Mouse (Mus musculus) cortical plate, adult 2 months (tissue): ENCODE results near the gene Ptbp3. TPM values are rescaled to one million over a fixed set of nuclear protein-coding genes. Genes with fewer than 3 reads are reported as not detected.

ENCODE experiments used
- H3K27ac ChIP-seq: fragments of 200-500 bp; 2 replicates; pipeline ENCODE4 v1.5.1; 2012; ENCODE audit warnings: low read length, control low read depth, inconsistent platforms; ENCODE audit not compliant: insufficient read depth
- H3K4me1 ChIP-seq: fragments of 200-500 bp; 2 replicates; pipeline ENCODE4 v1.6.1; 2011; ENCODE audit warnings: low read length; ENCODE audit not compliant: control insufficient read depth, insufficient read depth
- H3K4me3 ChIP-seq: fragments of 200-500 bp; 2 replicates; pipeline ENCODE4 v1.5.1; 2011; ENCODE audit warnings: mild to moderate bottlenecking, low read length, control low read depth; ENCODE audit not compliant: insufficient read depth
- CTCF ChIP-seq: fragments of 200-500 bp; IDR thresholded peaks from 2 replicates; pipeline ENCODE4 v1.5.1; 2011; ENCODE audit warnings: mild to moderate bottlenecking, control low read depth, low read length; ENCODE audit not compliant: insufficient read depth; ENCODE audit errors: extremely low read depth
- POLR2A ChIP-seq: fragments of 200-500 bp; IDR thresholded peaks from 2 replicates; pipeline ENCODE4 v1.6.1; 2011; ENCODE audit warnings: mild to moderate bottlenecking, low read length, control low read depth; ENCODE audit not compliant: insufficient read depth; ENCODE audit errors: extremely low read depth
- polyA plus RNA-seq: library from polyadenylated mRNA; depleted of rRNA; stranded (reverse); fragments of >200 nt; gene quantifications from 2 replicates; pipeline ENCODE4 v1.2.3, GENCODE M21; 2012

The Ptbp3 gene
- polyA plus RNA-seq, 1 experiment = 9.5 TPM

DNA sequence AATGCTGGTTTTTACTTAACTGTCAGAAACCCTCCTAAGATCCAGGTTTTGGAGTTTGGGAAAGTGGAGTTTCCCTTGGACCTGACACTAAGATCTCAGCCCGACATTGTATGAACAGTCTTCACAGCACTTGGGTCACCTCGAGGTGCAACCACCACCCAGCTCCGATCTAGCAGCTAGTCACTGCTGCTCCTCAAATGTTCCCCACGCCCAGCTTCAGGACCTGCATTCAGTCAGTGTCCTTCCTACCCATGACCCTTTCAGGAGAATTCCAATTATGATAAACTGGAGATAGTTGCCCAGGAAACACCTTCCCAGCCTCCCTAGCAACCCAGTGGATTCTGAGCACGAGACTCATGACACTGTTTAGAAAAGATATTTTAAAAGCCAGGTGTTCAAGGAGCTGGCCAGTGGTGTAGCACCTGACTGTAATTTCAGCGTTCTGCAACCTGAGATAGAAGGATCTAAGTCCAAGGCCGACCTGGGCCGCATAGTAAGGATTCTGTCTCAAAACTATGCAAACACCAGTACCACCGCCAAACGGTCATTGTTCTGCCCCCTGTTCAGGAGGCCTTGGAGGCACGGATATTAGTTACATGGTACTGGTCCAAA, 87.9 kb downstream of the Ptbp3 start:
- Histone ChIP-seq H3K27ac (no peak overlapping the region), H3K4me1 (no peaks in the 10 kb centered on the region), H3K4me3 (no peak overlapping the region)
- no peak for TF ChIP-seq POLR2A
- TF ChIP-seq CTCF = no peak

DNA sequence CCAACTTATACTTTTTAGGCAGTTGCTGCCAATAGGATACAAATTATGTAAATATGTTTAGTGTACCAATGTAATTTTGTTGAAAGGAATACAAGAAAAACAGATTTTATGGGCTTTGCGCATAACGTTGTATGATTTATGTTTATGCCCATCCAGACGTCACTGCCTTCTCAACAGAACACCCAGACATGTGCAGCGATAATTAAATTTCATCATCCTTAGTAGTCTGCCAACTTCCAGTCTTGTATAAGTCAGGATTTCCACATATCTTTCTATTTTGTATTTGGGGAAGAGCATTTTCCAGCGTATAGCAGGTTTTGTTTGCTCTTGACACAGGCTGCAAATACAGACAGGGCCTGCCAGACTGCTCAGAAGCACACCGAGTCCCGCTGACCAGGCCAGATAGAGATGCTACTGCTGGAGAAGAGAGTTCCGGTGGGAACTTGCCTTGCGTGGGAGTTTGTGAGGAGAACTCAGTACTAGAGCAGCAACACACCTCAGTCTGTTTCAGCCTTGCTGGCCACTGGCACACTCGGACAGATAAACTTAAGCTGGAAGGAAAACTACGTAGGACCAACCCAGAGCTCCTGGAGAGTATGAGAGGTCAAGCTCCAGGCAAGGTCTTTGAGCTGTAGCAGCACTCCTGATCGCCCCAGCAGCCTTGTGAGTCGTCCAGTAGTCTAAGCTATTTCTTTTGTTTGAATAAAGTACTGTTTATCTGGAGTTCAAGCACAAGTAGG, 89.8 kb downstream of the Ptbp3 start:
- H3K4me3 ChIP-seq = no peak overlapping the region
- TF ChIP-seq CTCF (no peak), POLR2A (no peak)
- no peak overlapping the region for H3K27ac ChIP-seq
- no peaks in the 10 kb centered on the region for H3K4me1 ChIP-seq

DNA sequence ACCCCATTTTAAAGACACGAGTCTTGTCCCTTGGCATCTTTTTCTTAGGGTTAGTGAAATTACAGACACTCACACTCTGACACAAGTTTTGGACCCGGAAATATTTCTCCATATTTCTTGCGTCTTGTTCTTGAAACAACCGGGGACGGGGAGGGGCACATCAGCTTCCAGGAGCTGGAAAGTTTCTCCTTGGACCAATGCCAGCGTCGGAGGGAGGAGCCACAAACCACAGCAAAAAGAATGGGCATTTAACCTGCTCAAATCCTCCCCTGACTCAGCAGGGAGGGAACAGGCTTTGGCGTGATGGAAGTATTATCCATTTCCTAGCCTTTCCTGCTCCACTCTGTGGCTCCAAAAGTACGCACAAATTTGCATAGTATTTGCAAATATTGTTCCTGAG, 91.2 kb downstream of the Ptbp3 start:
- Histone ChIP-seq H3K4me1 (no peaks in the 10 kb centered on the region), H3K4me3 (no peak overlapping the region), H3K27ac (no peak overlapping the region)
- TF ChIP-seq POLR2A (no peak), CTCF (no peak)

DNA sequence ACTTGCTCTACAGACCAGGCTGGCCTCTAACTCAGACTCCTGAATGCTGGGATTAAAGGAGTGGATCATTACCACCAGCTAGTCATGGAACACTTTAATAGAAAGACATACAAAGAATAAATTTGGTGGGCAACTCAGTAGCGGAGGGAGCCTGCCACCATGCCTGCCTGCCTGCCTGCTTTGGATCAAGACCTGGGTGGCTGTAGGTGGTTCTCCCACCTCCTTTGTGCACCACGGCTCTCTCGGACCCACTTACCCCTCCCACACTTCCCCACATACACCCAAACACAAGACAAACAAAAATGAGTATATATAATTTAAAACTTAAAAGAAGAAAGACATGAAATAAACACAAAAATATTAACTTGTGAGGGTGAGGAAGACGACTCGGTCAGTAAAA, 92.1 kb downstream of the Ptbp3 start:
- no peak for TF ChIP-seq CTCF
- TF ChIP-seq POLR2A = no peak
- Histone ChIP-seq H3K4me1 (no peaks in the 10 kb centered on the region), H3K4me3 (no peak overlapping the region), H3K27ac (no peak overlapping the region)

DNA sequence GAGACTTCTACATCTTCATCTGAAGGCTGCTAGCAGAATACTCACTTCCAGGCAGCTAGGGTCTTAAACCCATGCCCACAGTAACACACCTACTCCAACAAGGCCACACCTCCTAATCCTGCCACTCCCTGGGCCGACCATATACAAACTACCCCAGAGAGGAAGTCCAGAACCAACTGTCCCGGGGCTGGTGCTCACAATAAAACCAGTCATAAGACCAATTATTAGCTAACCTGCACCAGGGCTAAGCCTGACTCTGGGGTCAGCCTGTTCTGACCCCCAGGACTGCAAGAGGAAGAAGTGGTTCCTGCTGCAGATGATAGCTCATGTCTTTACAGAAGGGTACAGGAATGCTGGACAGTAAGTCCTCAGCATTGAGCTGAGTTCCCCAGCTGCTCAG, 93.7 kb downstream of the Ptbp3 start:
- Histone ChIP-seq H3K4me3 (no peak overlapping the region), H3K27ac (no peak overlapping the region), H3K4me1 (no peaks in the 10 kb centered on the region)
- TF ChIP-seq CTCF (no peak), POLR2A (no peak)

DNA sequence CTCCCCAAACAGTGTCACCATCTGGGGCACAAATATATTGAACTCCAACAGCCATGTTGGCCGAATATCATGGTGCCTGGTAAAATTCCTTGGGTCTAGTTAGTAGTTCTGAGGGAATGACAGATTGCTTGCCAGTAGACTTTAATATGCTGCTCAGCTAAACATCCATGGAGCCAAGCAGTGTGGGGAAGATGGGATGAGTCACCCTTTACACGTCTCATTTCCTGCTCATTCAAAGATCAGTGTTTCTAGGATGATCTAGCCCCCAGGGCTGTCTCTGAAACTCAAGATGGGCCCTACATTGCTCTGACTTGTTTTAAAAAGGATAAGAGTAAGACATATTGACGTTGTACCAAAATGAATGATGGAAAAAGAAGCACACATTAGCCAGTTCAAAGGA, 95.1 kb downstream of the Ptbp3 start:
- Histone ChIP-seq H3K4me1 (no peaks in the 10 kb centered on the region), H3K27ac (no peak overlapping the region), H3K4me3 (no peak overlapping the region)
- TF ChIP-seq CTCF = no peak
- no peak for TF ChIP-seq POLR2A

DNA sequence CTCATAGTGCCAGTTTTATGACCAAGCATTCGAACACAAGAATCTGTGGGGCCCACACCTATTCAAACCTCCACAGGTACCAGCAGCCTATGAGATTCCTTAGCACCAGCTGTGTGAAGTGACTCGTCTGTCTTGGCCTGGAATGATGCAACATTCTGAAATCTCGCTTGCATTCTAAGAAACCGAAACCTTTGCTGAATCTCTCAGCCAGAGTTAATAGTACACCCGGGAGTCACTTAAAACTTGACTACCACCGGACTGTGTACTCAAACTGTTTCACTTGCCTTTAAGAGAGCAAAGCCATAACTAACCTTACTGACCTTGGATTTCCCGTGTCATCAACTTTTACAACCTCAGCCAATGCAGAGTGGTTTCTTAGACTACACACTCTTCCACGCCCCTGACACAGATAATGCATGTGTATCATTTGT, 96.6 kb downstream of the Ptbp3 start:
- Histone ChIP-seq H3K4me1 (no peaks in the 10 kb centered on the region), H3K27ac (no peak overlapping the region), H3K4me3 (no peak overlapping the region)
- no peak for TF ChIP-seq POLR2A
- no peak for TF ChIP-seq CTCF

DNA sequence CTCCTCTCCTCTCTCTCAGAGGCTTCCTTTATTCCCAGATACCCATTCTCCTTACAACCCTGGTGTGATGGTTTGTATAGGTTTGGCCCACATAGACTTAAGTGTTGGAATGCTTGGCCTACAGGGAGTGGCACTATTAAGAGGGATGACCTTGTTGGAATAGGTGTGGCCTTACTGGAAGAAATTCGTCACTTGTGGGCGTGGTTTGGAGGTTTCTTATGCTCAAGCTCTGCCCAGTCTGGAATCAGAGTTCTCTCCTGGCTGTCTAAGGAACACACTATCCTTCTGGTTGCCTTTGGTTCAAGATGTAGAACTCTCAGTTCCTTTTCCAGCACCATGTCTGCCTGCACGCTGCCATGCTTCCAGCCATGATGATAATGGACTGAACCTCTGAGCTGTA, 98.3 kb downstream of the Ptbp3 start:
- Histone ChIP-seq H3K27ac (no peak overlapping the region), H3K4me3 (no peak overlapping the region), H3K4me1 (no peaks in the 10 kb centered on the region)
- no peak for TF ChIP-seq POLR2A
- no peak for TF ChIP-seq CTCF

DNA sequence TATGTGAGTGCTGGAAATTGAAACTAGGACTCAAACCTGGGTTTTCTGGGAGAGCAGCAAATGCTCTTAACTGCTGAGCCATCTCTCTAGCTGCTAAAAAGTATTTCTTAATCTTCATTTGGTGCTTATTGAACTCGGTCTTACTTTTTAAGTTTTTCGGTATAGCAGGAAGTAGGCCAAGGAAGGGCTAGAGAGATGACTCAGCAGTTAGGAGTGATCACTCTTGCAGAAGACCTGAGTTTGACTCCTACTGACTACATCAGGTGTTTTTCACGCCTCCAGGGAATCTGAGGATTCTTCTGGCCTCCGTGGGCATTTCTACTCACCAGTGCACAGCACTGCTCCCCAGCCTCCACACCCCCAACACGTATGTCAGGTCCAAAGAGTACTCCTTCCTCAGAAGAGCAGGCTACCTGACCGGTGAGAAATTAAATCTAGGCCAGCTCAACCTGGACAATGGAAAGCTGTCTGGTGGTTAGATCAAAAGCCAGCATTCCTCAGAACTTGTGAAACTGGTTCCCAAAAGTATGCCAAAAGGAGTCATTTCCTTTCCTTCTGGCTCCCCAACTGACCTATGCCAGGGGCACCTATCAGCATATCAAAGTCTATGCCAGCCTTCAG, 98.8 kb downstream of the Ptbp3 start:
- no peak for TF ChIP-seq CTCF
- no peak for TF ChIP-seq POLR2A
- no peak overlapping the region for H3K4me3 ChIP-seq
- no peak overlapping the region for H3K27ac ChIP-seq
- H3K4me1 ChIP-seq = no peaks in the 10 kb centered on the region

DNA sequence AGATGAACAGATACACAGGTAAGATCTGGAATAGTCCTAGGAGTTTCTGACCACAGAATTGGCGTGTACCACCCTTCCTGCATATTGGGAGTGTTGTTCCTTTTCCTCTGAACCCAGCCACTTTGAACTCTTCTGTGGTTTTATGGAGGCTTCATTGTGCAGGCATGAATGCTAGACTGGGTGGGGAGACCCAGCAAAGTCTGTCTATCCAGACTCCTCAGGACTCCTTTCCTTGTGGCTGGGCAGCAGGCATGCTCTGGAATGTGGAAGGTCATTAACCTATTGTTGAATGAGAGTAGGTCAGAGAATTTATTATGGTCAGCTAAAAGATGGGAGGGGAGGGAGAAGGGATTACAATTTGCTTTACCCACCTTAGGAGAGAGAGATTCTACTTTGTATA, 101.9 kb downstream of the Ptbp3 start:
- TF ChIP-seq CTCF (no peak), POLR2A (no peak)
- Histone ChIP-seq H3K4me3 (no peak overlapping the region), H3K4me1 (no peaks in the 10 kb centered on the region), H3K27ac (no peak overlapping the region)
